Mouse (Mus musculus) CH12.LX (cell line): ENCODE data around the gene Txndc16. TPM values are rescaled to one million over a fixed set of nuclear protein-coding genes. Genes with fewer than 3 reads are reported as not detected.

Source experiments
- DNase-seq: peaks from one replicate; pipeline ENCODE4 v3.0.0-alpha.2; 2013; ENCODE audit errors: extremely low read depth
- H3K27ac ChIP-seq: 2 replicates; pipeline ENCODE4 v1.5.1; 2012; ENCODE audit warnings: low read depth, mild to moderate bottlenecking, control low read depth, moderate library complexity; ENCODE audit not compliant: insufficient read depth
- H3K27me3 ChIP-seq: replicated peaks from 2 replicates; pipeline ENCODE3; 2012; ENCODE audit warnings: inconsistent platforms
- H3K36me3 ChIP-seq, 2 experiments: replicated peaks in 1 of 2; 2 replicates each; pipeline versions ENCODE3 to v1.6.1; 2012; ENCODE audit warnings: inconsistent platforms in 1 of 2, low read length in 1 of 2, mild to moderate bottlenecking in 1 of 2, mixed read lengths in 1 of 2, moderate library complexity in 1 of 2; ENCODE audit not compliant: control insufficient read depth in 1 of 2, insufficient read depth in 1 of 2
- H3K4me1 ChIP-seq, 2 experiments: 2 replicates each; pipeline ENCODE4 v1.6.1; 2012; ENCODE audit warnings: inconsistent platforms in 1 of 2, moderate library complexity in 1 of 2; ENCODE audit not compliant: insufficient read depth in 2 of 2, control insufficient read depth in 1 of 2
- H3K4me2 ChIP-seq: 2 replicates; pipeline ENCODE4 v1.6.1; 2012; ENCODE audit warnings: low read depth, mild to moderate bottlenecking, control low read depth; ENCODE audit not compliant: poor library complexity, insufficient read depth, severe bottlenecking
- H3K4me3 ChIP-seq, 3 experiments: fragments of 150-350 bp in 1 of 3; sonication (generic) in 1 of 3; replicated peaks in 1 of 3; 2 replicates each; pipeline versions ENCODE3 to v1.5.1; 2011 to 2012; ENCODE audit warnings: low read depth in 2 of 3, low read length in 2 of 3, mild to moderate bottlenecking in 2 of 3, moderate library complexity in 2 of 3, control low read depth in 1 of 3, improper control_type of control experiment in 1 of 3, inconsistent platforms in 1 of 3, mixed read lengths in 1 of 3; ENCODE audit not compliant: poor library complexity in 1 of 3
- H3K79me2 ChIP-seq: replicated peaks from 2 replicates; pipeline ENCODE4 v1.6.1; 2012; ENCODE audit warnings: mild to moderate bottlenecking, moderate library complexity; ENCODE audit not compliant: control insufficient read depth, poor library complexity, insufficient read depth, severe bottlenecking; ENCODE audit errors: extremely low read depth
- H3K9ac ChIP-seq: 2 replicates; pipeline ENCODE4 v1.6.1; 2012; ENCODE audit warnings: low read depth, mild to moderate bottlenecking, control low read depth, moderate library complexity; ENCODE audit not compliant: insufficient read depth
- H3K9me3 ChIP-seq: replicated peaks from 2 replicates; pipeline ENCODE3; 2012; ENCODE audit warnings: low read length, inconsistent platforms, mixed read lengths
- BHLHE40 ChIP-seq: IDR thresholded peaks from 2 replicates; pipeline ENCODE4 v1.6.1; 2011; ENCODE audit warnings: mild to moderate bottlenecking, low read depth, low read length, improper control_type of control experiment
- CHD1 ChIP-seq: IDR thresholded peaks from 2 replicates; pipeline ENCODE4 v1.6.1; 2012; ENCODE audit warnings: low read depth, low read length, improper control_type of control experiment, inconsistent platforms
- CTCF ChIP-seq, 2 experiments: IDR thresholded peaks in 1 of 2; conservative IDR thresholded peaks in 1 of 2; 2 replicates each; pipeline ENCODE4 v1.5.1; 2011 to 2012; ENCODE audit warnings: low read depth in 2 of 2, low read length in 2 of 2, improper control_type of control experiment in 1 of 2, inconsistent platforms in 1 of 2, mild to moderate bottlenecking in 1 of 2, moderate library complexity in 1 of 2
- E2F4 ChIP-seq: IDR thresholded peaks from 2 replicates; pipeline ENCODE4 v1.6.1; 2011; ENCODE audit warnings: low read depth, low read length, improper control_type of control experiment; ENCODE audit not compliant: insufficient replicate concordance
- EP300 ChIP-seq: IDR thresholded peaks from 2 replicates; pipeline ENCODE4 v1.6.1; 2011; ENCODE audit warnings: low read length, improper control_type of control experiment
- ETS1 ChIP-seq: conservative IDR thresholded peaks from 2 replicates; pipeline ENCODE4 v1.6.1; 2012; ENCODE audit warnings: low read depth, mild to moderate bottlenecking, inconsistent platforms, low read length, improper control_type of control experiment, moderate library complexity
- GABPA ChIP-seq: IDR thresholded peaks from 2 replicates; pipeline ENCODE4 v1.6.1; 2012; ENCODE audit warnings: low read depth, low read length, improper control_type of control experiment, inconsistent platforms; ENCODE audit not compliant: insufficient replicate concordance
- JUN ChIP-seq: IDR thresholded peaks from 2 replicates; pipeline ENCODE4 v1.6.1; 2011; ENCODE audit warnings: low read depth, mild to moderate bottlenecking, low read length, improper control_type of control experiment, moderate library complexity; ENCODE audit not compliant: insufficient read depth
- JUND ChIP-seq: conservative IDR thresholded peaks from 2 replicates; pipeline ENCODE4 v1.6.1; 2011; ENCODE audit warnings: low read depth, low read length, improper control_type of control experiment
- KAT2A ChIP-seq: IDR thresholded peaks from 2 replicates; pipeline ENCODE4 v1.6.1; 2012; ENCODE audit warnings: low read length, improper control_type of control experiment, inconsistent platforms; ENCODE audit not compliant: insufficient replicate concordance
- MAX ChIP-seq: IDR thresholded peaks from 2 replicates; pipeline ENCODE4 v1.6.1; 2011; ENCODE audit warnings: low read length, improper control_type of control experiment
- MXI1 ChIP-seq: IDR thresholded peaks from 2 replicates; pipeline ENCODE4 v1.6.1; 2011; ENCODE audit warnings: mild to moderate bottlenecking, low read depth, low read length, improper control_type of control experiment
- MYC ChIP-seq: IDR thresholded peaks from 2 replicates; pipeline ENCODE4 v1.6.1; 2011; ENCODE audit warnings: low read depth, mild to moderate bottlenecking, improper control_type of control experiment, low read length
- NELFE ChIP-seq: IDR thresholded peaks from 2 replicates; pipeline ENCODE4 v1.6.1; 2011; ENCODE audit warnings: low read depth, low read length, improper control_type of control experiment
- PAX5 ChIP-seq: IDR thresholded peaks from 2 replicates; pipeline ENCODE4 v1.6.1; 2012; ENCODE audit warnings: low read length, inconsistent platforms, mixed read lengths
- POLR2A ChIP-seq: IDR thresholded peaks from 2 replicates; pipeline ENCODE4 v1.6.1; 2011; ENCODE audit warnings: low read depth, mild to moderate bottlenecking, improper control_type of control experiment, low read length
- RAD21 ChIP-seq: IDR thresholded peaks from 2 replicates; pipeline ENCODE4 v1.6.1; 2011; ENCODE audit warnings: low read depth, mild to moderate bottlenecking, low read length, improper control_type of control experiment, moderate library complexity
- RCOR1 ChIP-seq: conservative IDR thresholded peaks from 2 replicates; pipeline ENCODE4 v1.6.1; 2012; ENCODE audit warnings: low read depth, mild to moderate bottlenecking, inconsistent platforms, low read length, improper control_type of control experiment
- SIN3A ChIP-seq: IDR thresholded peaks from 2 replicates; pipeline ENCODE4 v1.6.1; 2012; ENCODE audit warnings: low read length, improper control_type of control experiment, inconsistent platforms
- SMC3 ChIP-seq: IDR thresholded peaks from 2 replicates; pipeline ENCODE4 v1.6.1; 2011; ENCODE audit warnings: low read depth, low read length, improper control_type of control experiment
- TBP ChIP-seq: conservative IDR thresholded peaks from 2 replicates; pipeline ENCODE4 v1.6.1; 2011; ENCODE audit warnings: low read depth, low read length, improper control_type of control experiment
- TCF12 ChIP-seq: IDR thresholded peaks from 2 replicates; pipeline ENCODE4 v1.6.1; 2014; ENCODE audit warnings: low read depth, mild to moderate bottlenecking, inconsistent platforms, low read length, improper control_type of control experiment
- UBTF ChIP-seq: IDR thresholded peaks from 2 replicates; pipeline ENCODE4 v1.6.1; 2012; ENCODE audit warnings: low read depth, mild to moderate bottlenecking, inconsistent platforms, low read length, improper control_type of control experiment, moderate library complexity
- USF2 ChIP-seq: conservative IDR thresholded peaks from 2 replicates; pipeline ENCODE4 v1.6.1; 2011; ENCODE audit warnings: low read depth, low read length, improper control_type of control experiment
- ZC3H11A ChIP-seq: IDR thresholded peaks from 2 replicates; pipeline ENCODE4 v1.6.1; 2012; ENCODE audit warnings: low read depth, mild to moderate bottlenecking, inconsistent platforms, low read length, improper control_type of control experiment
- ZKSCAN1 ChIP-seq: IDR thresholded peaks from 2 replicates; pipeline ENCODE4 v1.6.1; 2012; ENCODE audit warnings: low read depth, inconsistent platforms, low read length, improper control_type of control experiment, borderline replicate concordance
- ZMIZ1 ChIP-seq: IDR thresholded peaks from 2 replicates; pipeline ENCODE4 v1.6.1; 2012; ENCODE audit warnings: low read depth, mild to moderate bottlenecking, inconsistent platforms, low read length, improper control_type of control experiment
- ZNF384 ChIP-seq: IDR thresholded peaks from 2 replicates; pipeline ENCODE4 v1.6.1; 2012; ENCODE audit warnings: low read depth, low read length, improper control_type of control experiment, inconsistent platforms
- dilution Hi-C: fragments of 300-500 bp; cut with MboI; formaldehyde crosslinking; loops from 2 replicates; pipeline ENCODE4 v1.14.3; 2020; ENCODE audit warnings: low sequenced_read_pairs; ENCODE audit not compliant: extremely low pct_unique_long_range_greater_than_20kb, extremely low pct_ligation_motif_present
- in situ Hi-C: fragments of 300-500 bp; cut with MboI; formaldehyde crosslinking; loops from 3 replicates; pipeline ENCODE4 v1.14.3; 2019; ENCODE audit warnings: low sequenced_read_pairs, low pct_ligation_motif_present, low pct_unique_long_range_greater_than_20kb, mixed read lengths
- polyA plus RNA-seq: library from polyadenylated mRNA; unstranded; fragments of >175 nt; gene quantifications from 2 replicates; pipeline ENCODE4 v1.2.1, GENCODE M21; 2012; ENCODE audit warnings: low read depth; ENCODE audit not compliant: insufficient read length
- total RNA-seq, 2 experiments: library from RNA; depleted of rRNA; stranded (reverse); fragments of 300-350 nt in 1 of 2; fragments of >200 nt in 1 of 2; gene quantifications; 2 replicates each; pipeline ENCODE4 v1.2.3; 2012 to 2014

Gene Txndc16
- total and polyA plus RNA-seq, 3 experiments = 7.8 to 15.2 (median 8.0) TPM

GRCm38 (mm10) chr14:45084656-45085280 is 135.4 kb downstream of the Txndc16 start (continued):
- no peak for TF ChIP-seq KAT2A
- no peak for TF ChIP-seq ZMIZ1
- TF ChIP-seq MYC = peak; percentile 35; the same call in 1 of the 2 replicates
- TF ChIP-seq MAX = no peak; the same call in 1 of the 2 replicates
- TF ChIP-seq E2F4 = no peak
- TF ChIP-seq POLR2A = no peak
- TF ChIP-seq RAD21 = no peak
- TF ChIP-seq PAX5 = no peak
- TF ChIP-seq CTCF (conservative IDR thresholded peaks at IDR 0.05 in 1 of 2, IDR thresholded peaks at IDR 0.05 in 1 of 2; ENCODE audit: low read depth in 2 of 2, low read length in 2 of 2) = no peak
- no peak for TF ChIP-seq TBP
- no peak for TF ChIP-seq ZNF384
- no peak for TF ChIP-seq NELFE
- no peak for TF ChIP-seq MXI1
- no peak for TF ChIP-seq UBTF
- peak; percentile 93 for TF ChIP-seq BHLHE40
- TF ChIP-seq EP300 = peak; percentile 82

DNA sequence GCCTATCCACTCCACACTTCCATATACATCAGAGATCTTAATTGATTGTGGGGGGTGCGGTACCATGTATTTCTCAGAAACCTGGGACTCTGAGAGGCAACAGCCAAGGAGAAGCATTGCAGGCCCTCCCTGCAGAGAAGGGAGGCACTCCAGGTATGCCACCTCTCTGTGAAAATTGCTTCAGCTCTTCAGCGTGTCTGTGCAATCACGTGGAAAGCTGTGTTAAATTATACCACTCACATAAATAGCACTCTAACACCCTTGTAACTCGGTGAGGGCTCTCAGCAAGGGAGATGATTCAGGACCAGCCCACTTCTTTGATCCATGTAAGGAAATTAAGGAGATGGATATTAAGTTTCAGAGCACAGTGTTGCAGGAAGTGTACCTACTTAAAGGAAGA is 136.6 kb downstream of the Txndc16 start:
- H3K27ac ChIP-seq = no peak overlapping the region
- H3K79me2 ChIP-seq = no peaks in the 10 kb centered on the region
- no peak overlapping the region for H3K9ac ChIP-seq
- no peak overlapping the region for H3K4me2 ChIP-seq
- in situ Hi-C loops = no loop called here
- H3K4me3 ChIP-seq = no peak overlapping the region
- H3K4me1 ChIP-seq = peaks cover 0 to 52% of the 10 kb centered on the region in 2 experiments; a peak in 3 of 4 replicates
- no peaks in the 10 kb centered on the region for H3K9me3 ChIP-seq
- no peak for TF ChIP-seq TCF12
- TF ChIP-seq MXI1 = no peak
- no peak for TF ChIP-seq ZKSCAN1
- no peak for TF ChIP-seq RCOR1
- no peak for TF ChIP-seq GABPA
- TF ChIP-seq SMC3 = no peak
- TF ChIP-seq ZC3H11A = no peak
- no peak for TF ChIP-seq RAD21
- no peak for TF ChIP-seq JUND
- no peak for TF ChIP-seq EP300
- TF ChIP-seq ETS1 = no peak
- no peak for TF ChIP-seq USF2
- TF ChIP-seq CHD1 = no peak
- no peak for TF ChIP-seq SIN3A
- TF ChIP-seq JUN = no peak
- no peaks in the 10 kb centered on the region for H3K36me3 ChIP-seq
- no peak for DNase-seq
- no peaks in the 10 kb centered on the region for H3K27me3 ChIP-seq
- dilution Hi-C loops = no loop called here

Other genes starting within 250 kb of the Txndc16 start
- not detected in 2 replicates for gene Ptger2, start 232.1 kb downstream of the Txndc16 start, total RNA-seq (2012; rRNA removed)
- gene Ptger2, start 232.1 kb downstream of the Txndc16 start, total RNA-seq (2014; rRNA removed) = not detected in 2 replicates
- gene Ptger2, start 232.1 kb downstream of the Txndc16 start, polyA plus RNA-seq = not detected in 2 replicates
- 0.13 and 0.55 TPM in 2 replicates for gene Gpr137c, start 611 bp downstream of the Txndc16 start, total RNA-seq (2012; rRNA removed)
- 0.12 TPM in 1 of 2 replicates, not detected in the other for gene Gpr137c, start 611 bp downstream of the Txndc16 start, total RNA-seq (2014; rRNA removed)
- gene Gpr137c, start 611 bp downstream of the Txndc16 start, polyA plus RNA-seq = 0.07 and 0.19 TPM in 2 replicates
- gene Ero1l, start 98.4 kb upstream of the Txndc16 start, total RNA-seq (2012; rRNA removed) = 78.9 and 155 TPM in 2 replicates
- gene Ero1l, start 98.4 kb upstream of the Txndc16 start, total RNA-seq (2014; rRNA removed) = 227 and 291 TPM in 2 replicates
- 91.4 and 93.5 TPM in 2 replicates for gene Ero1l, start 98.4 kb upstream of the Txndc16 start, polyA plus RNA-seq
- gene Psmc6, start 109.5 kb upstream of the Txndc16 start, total RNA-seq (2012; rRNA removed) = 90.3 and 121 TPM in 2 replicates
- gene Psmc6, start 109.5 kb upstream of the Txndc16 start, total RNA-seq (2014; rRNA removed) = 288 and 342 TPM in 2 replicates
- 193 and 201 TPM in 2 replicates for gene Psmc6, start 109.5 kb upstream of the Txndc16 start, polyA plus RNA-seq
- 15.7 and 18.4 TPM in 2 replicates for gene Styx, start 130.8 kb upstream of the Txndc16 start, total RNA-seq (2012; rRNA removed)
- 41.2 and 49.2 TPM in 2 replicates for gene Styx, start 130.8 kb upstream of the Txndc16 start, total RNA-seq (2014; rRNA removed)
- 20.4 and 21.8 TPM in 2 replicates for gene Styx, start 130.8 kb upstream of the Txndc16 start, polyA plus RNA-seq
- 28.6 and 32.7 TPM in 2 replicates for gene Gnpnat1, start 184.6 kb upstream of the Txndc16 start, total RNA-seq (2012; rRNA removed)
- 82.9 and 89.3 TPM in 2 replicates for gene Gnpnat1, start 184.6 kb upstream of the Txndc16 start, total RNA-seq (2014; rRNA removed)
- 42.8 and 43.3 TPM in 2 replicates for gene Gnpnat1, start 184.6 kb upstream of the Txndc16 start, polyA plus RNA-seq